ENCODE assay signal across 8 mouse cellular contexts in genomic region chr19:47015396-47015795, GRCm38 (mm10). TPM values are rescaled to one million over a fixed set of nuclear protein-coding genes. Genes with fewer than 3 reads are reported as not detected.
DNase-seq lines count a peak whose midpoint lies in the region; ATAC-seq and TF ChIP-seq lines count a peak whose summit lies in the region.

No protein-coding gene starts in this region.

- no peak overlapping the region for H3K27ac ChIP-seq in limb, embryonic 13.5 days
- no peak overlapping the region for H3K27ac ChIP-seq in stomach, postnatal 0 days (replicated peaks)

- H3K9me3 ChIP-seq in limb, embryonic 13.5 days = no peaks in the 10 kb centered on the region
- no peaks in the 10 kb centered on the region for H3K9me3 ChIP-seq in stomach, postnatal 0 days (ENCODE audit: control insufficient read depth, low read length)

- no peak for TF ChIP-seq CTCF in stomach, postnatal 0 days (IDR thresholded peaks at IDR 0.05; ENCODE audit: low read depth)

- H3K4me3 ChIP-seq in limb, embryonic 13.5 days = peak overlapping the region; percentile 52
- H3K4me3 ChIP-seq in stomach, postnatal 0 days (ENCODE audit: low read depth, low read length) = peak overlapping the region; percentile 40

- no peak overlapping the region for H3K9ac ChIP-seq in limb, embryonic 13.5 days
- H3K9ac ChIP-seq in stomach, postnatal 0 days (ENCODE audit: low read length) = no peak overlapping the region

- ATAC-seq in limb, embryonic 13.5 days (ENCODE audit: low FRiP score, low read depth) = no peak
- ATAC-seq in stomach, postnatal 0 days (ENCODE audit: low FRiP score, low TSS enrichment) = no peak

- H3K4me1 ChIP-seq in limb, embryonic 13.5 days = peaks cover 21% of the 10 kb centered on the region
- peaks cover 3% of the 10 kb centered on the region; the same call in 1 of the 2 replicates for H3K4me1 ChIP-seq in stomach, postnatal 0 days (replicated peaks; ENCODE audit: control insufficient read depth, insufficient read depth)

- H3K36me3 ChIP-seq in limb, embryonic 13.5 days = no peaks in the 10 kb centered on the region
- H3K36me3 ChIP-seq in stomach, postnatal 0 days (ENCODE audit: control insufficient read depth, insufficient read depth, low read length) = no peaks in the 10 kb centered on the region

- H3K4me2 ChIP-seq in limb, embryonic 13.5 days (replicated peaks) = peak overlapping the region; percentile 92
- H3K4me2 ChIP-seq in stomach, postnatal 0 days (replicated peaks; ENCODE audit: low read depth) = peak overlapping the region; percentile 67

- under 1% methylated on average over 37 of the region's 37 CpGs for WGBS in limb, embryonic 13.5 days
- 2% methylated on average over 37 of the region's 37 CpGs for WGBS in stomach, postnatal 0 days

- peaks cover 87% of the 10 kb centered on the region for H3K27me3 ChIP-seq in limb, embryonic 13.5 days
- peaks cover 19% of the 10 kb centered on the region for H3K27me3 ChIP-seq in stomach, postnatal 0 days (ENCODE audit: control insufficient read depth, insufficient read depth, low read length)

- no peak for TF ChIP-seq EP300 in stomach, postnatal 0 days (optimal IDR thresholded peaks at IDR 0.05)

- peak; percentile 19 for DNase-seq in embryo, embryonic 10.5 days (ENCODE audit: low spot score)
- DNase-seq in embryo, embryonic 9.5 days (ENCODE audit: extremely low spot score) = no peak
- peak; percentile 46 for DNase-seq in right cerebral cortex, postnatal 4 days
- DNase-seq in right cerebral cortex, adult 18-20 months = no peak
- DNase-seq in stomach, postnatal 0 days (ENCODE audit: low spot score) = no peak
- no peak for DNase-seq in adipocyte (ENCODE audit: low spot score)
- DNase-seq in layer of hippocampus, adult 9-10 months (ENCODE audit: low spot score) = no peak

RNA-seq across cellular contexts. Expression of gene Nt5c2, which starts 0.4 kb away (rescaled TPM):
- polyA plus RNA-seq in limb, embryonic 13.5 days (2015; fragmentation: Nextera tagmentation; extraction: Ambion mirVana) = 86.8 and 95.2 TPM in 2 replicates
- 59.4 and 70.9 TPM in 2 replicates for polyA plus RNA-seq in stomach, postnatal 0 days (2015; fragmentation: Nextera tagmentation; extraction: Ambion mirVana)

RNA-seq across cellular contexts. Expression of gene Ina, which starts 0.9 kb away (rescaled TPM):
- polyA plus RNA-seq in limb, embryonic 13.5 days (2015; fragmentation: Nextera tagmentation; extraction: Ambion mirVana) = 0.98 and 2.2 TPM in 2 replicates
- polyA plus RNA-seq in stomach, postnatal 0 days (2015; fragmentation: Nextera tagmentation; extraction: Ambion mirVana) = 3.5 and 4.2 TPM in 2 replicates

RNA-seq across cellular contexts. Expression of gene Pcgf6, which starts 35.3 kb away (rescaled TPM):
- 23.3 and 25.0 TPM in 2 replicates for polyA plus RNA-seq in limb, embryonic 13.5 days (2015; fragmentation: Nextera tagmentation; extraction: Ambion mirVana)
- polyA plus RNA-seq in stomach, postnatal 0 days (2015; fragmentation: Nextera tagmentation; extraction: Ambion mirVana) = 9.8 and 10.1 TPM in 2 replicates

RNA-seq across cellular contexts. Expression of gene Taf5, which starts 52.1 kb away (rescaled TPM):
- polyA plus RNA-seq in limb, embryonic 13.5 days (2015; fragmentation: Nextera tagmentation; extraction: Ambion mirVana) = 5.7 and 5.8 TPM in 2 replicates
- 1.6 and 1.8 TPM in 2 replicates for polyA plus RNA-seq in stomach, postnatal 0 days (2015; fragmentation: Nextera tagmentation; extraction: Ambion mirVana)

Comparison
In these comparisons a context has a peak if more than half of its experiments do, and no peak if none do; other contexts are left out.
1. DNase-seq: peak in embryo, embryonic 10.5 days (single experiment) and right cerebral cortex, postnatal 4 days (single experiment); none in embryo, embryonic 9.5 days (single experiment), right cerebral cortex, adult 18-20 months (single experiment), stomach, postnatal 0 days (single experiment), adipocyte (single experiment) and layer of hippocampus, adult 9-10 months (single experiment).